Mouse (Mus musculus) R1 (cell line): ENCODE results near the gene Nat8.
"Not testable (repeated sequence)": the region's sequence is repeated elsewhere in the genome, so short reads cannot be mapped to it uniquely, and the experiment has no call there.

Experiments used
- DNase-seq: peaks from one replicate; pipeline ENCODE4 v3.0.0-alpha.2; 2018; ENCODE audit warnings: low read depth, low spot score

Gene Nat8

DNA sequence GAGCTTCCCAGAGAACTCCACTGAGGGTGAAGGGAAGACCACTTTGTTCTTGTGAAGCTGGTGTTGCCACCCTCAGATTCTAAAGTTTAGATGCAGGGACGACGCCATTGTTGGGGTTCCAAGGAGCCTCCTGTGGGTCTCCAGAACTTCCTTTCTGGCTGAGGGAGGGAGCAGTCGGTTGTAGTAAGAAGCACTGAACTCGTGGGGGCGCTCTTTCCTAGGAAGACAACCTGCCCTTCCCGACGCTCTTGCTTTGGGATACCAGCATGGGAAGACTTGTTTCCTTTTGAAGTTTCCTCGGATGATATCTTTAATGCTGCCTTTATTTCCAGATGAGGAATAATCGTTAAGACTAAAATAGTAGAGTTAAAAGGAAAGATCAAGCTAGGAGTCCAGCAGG lies 4.9 kb upstream of the Nat8 start:
- DNase-seq = peak; percentile 55

- DNase-seq = not testable (repeated sequence)
Measured at GRCm38 (mm10) chr6:85836098-85836497, 4.2 kb upstream of the Nat8 start.

DNA sequence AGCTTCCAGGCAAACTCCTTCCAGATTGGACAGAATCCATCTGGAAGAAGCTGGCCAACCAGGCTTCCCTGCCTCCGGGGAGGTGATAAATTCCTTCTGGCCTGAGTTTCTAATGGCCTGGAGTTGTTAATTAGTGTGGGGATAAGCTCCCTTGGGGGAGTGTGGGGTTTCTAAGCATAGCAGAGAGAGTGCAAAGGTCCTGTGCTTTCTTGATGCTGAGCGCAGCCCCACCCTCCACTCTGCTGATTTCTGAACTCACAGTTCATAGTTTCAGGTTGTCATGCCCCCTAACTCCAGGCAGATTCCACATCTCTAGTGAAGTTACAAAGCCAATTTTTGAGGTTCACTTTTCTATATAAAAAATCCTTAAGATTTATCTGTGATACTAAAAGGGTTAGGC lies 3.2 kb upstream of the Nat8 start:
- not testable (repeated sequence) for DNase-seq

DNA sequence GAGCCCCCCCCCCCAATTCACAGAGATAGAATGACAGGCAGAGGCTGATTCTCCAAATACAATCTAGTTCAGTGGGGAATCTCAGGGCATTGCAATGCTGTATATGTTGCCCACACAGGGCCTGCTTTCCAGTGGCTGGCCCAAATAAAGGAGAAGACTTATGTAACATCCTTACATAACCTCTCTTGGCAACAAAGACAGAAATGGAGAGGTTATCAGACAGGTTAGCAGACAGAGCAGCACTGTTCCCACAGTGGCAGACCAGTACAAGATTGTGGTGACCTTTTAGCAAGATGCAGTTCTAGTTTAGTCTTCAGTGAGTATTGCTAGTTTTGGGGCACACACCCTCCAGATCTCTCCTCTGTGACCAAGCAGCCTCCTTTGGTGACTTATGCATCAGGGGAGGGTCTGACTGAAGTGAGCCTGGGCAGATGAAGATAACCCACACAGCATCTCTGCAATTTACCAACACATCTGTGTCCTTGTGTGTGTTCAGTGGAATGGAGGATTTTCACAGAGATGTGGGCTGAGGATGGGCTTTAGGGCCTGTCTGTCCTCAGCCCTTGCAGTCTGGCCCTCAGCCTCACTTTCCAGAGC lies 2.7 kb upstream of the Nat8 start:
- not testable (repeated sequence) for DNase-seq

- no peak for DNase-seq
Measured at GRCm38 (mm10) chr6:85829462-85829861, 2.4 kb downstream of the Nat8 start.

- DNase-seq = no peak
Measured at GRCm38 (mm10) chr6:85825886-85826285, 6.0 kb downstream of the Nat8 start.

DNA sequence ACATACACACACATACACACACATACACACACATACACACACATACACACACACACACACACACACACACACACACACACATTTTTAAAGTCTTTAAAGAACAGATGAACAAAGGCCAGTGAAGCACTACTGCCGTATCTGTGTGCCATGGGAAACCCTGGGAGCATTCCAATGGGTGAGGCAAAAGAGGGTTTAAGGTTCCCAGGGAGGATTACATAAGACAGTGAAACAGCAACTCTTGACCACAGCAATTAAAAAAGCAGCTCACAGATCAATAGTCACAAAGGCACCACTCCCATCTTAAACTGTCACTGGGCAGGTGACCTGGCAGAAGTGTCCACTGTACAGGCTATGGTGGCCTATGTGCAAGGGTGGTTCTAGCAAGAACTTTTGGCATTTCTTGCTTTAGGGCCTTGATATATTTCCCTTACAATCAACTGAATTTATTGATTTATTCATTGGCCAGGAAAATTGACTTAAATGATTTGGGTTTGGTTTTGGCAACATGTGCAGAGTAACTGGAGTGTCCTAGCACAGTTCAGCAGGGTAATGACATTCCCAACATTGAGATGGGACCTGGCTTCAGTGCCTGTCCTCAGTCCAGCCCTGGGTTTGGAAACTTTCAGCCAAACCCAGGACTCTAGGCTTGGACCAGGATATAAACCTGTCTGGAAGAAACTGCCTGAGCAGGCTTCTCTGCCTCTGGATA lies 8.3 kb downstream of the Nat8 start:
- DNase-seq = no peak

- no peak for DNase-seq
Measured at GRCm38 (mm10) chr6:85822286-85822685, 9.6 kb downstream of the Nat8 start.

GRCm38 (mm10) chr6:85820837-85821236 lies 11.0 kb downstream of the Nat8 start, which contains the start of the genes Nat8f6 and Nat8f5:
Gene Nat8f6, minus strand, starts transcription at chr6:85820954.
Gene Nat8f5, minus strand, starts transcription at chr6:85820972.
- no peak for DNase-seq

- DNase-seq = peak; percentile 92
Measured at GRCm38 (mm10) chr6:85818338-85818737, 13.5 kb downstream of the Nat8 start.

- DNase-seq = peak; percentile 0
Measured at GRCm38 (mm10) chr6:85813339-85813738, 18.5 kb downstream of the Nat8 start.

GRCm38 (mm10) chr6:85810942-85811537 lies 20.8 kb downstream of the Nat8 start:
- DNase-seq = not testable (repeated sequence)

DNA sequence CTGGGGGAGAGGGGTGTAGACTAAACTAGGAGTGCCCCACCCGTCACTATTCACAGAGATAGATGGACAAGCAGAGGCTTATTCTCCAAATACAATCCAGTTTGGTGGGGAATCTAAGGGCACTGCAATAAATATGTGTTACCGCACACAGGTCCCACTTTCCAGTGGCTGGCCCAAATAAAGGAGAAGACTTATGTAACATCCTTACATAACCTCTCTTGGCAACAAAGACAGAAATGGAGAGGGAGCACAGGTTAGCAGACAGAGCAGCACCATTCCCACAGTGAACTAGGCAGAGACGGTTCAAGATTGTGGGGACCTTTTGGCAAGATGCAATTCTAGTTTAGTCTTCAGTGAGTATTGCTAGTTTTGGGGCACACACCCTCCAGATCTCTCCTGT lies 21.4 kb downstream of the Nat8 start:
- not testable (repeated sequence) for DNase-seq

GRCm38 (mm10) chr6:85809784-85810183 lies 22.1 kb downstream of the Nat8 start:
- not testable (repeated sequence) for DNase-seq

GRCm38 (mm10) chr6:85803180-85803579 lies 28.7 kb downstream of the Nat8 start:
- DNase-seq = not testable (repeated sequence)
